Mouse (Mus musculus) cortical plate, adult 2 months (tissue): ENCODE measurements around the gene Ccnd3. TPM values are rescaled to one million over a fixed set of nuclear protein-coding genes. Genes with fewer than 3 reads are reported as not detected.
A peak's percentile ranks its signal among the peaks of the same experiment; 100 is the strongest.

Source experiments
- H3K27ac ChIP-seq: fragments of 200-500 bp; 2 replicates; pipeline ENCODE4 v1.5.1; 2012; ENCODE audit warnings: low read length, control low read depth, inconsistent platforms; ENCODE audit not compliant: insufficient read depth
- H3K4me1 ChIP-seq: fragments of 200-500 bp; 2 replicates; pipeline ENCODE4 v1.6.1; 2011; ENCODE audit warnings: low read length; ENCODE audit not compliant: control insufficient read depth, insufficient read depth
- H3K4me3 ChIP-seq: fragments of 200-500 bp; 2 replicates; pipeline ENCODE4 v1.5.1; 2011; ENCODE audit warnings: mild to moderate bottlenecking, low read length, control low read depth; ENCODE audit not compliant: insufficient read depth
- CTCF ChIP-seq: fragments of 200-500 bp; IDR thresholded peaks from 2 replicates; pipeline ENCODE4 v1.5.1; 2011; ENCODE audit warnings: mild to moderate bottlenecking, control low read depth, low read length; ENCODE audit not compliant: insufficient read depth; ENCODE audit errors: extremely low read depth
- POLR2A ChIP-seq: fragments of 200-500 bp; IDR thresholded peaks from 2 replicates; pipeline ENCODE4 v1.6.1; 2011; ENCODE audit warnings: mild to moderate bottlenecking, low read length, control low read depth; ENCODE audit not compliant: insufficient read depth; ENCODE audit errors: extremely low read depth
- polyA plus RNA-seq: library from polyadenylated mRNA; depleted of rRNA; stranded (reverse); fragments of >200 nt; gene quantifications from 2 replicates; pipeline ENCODE4 v1.2.3, GENCODE M21; 2012

Ccnd3 gene
- polyA plus RNA-seq, 1 experiment, result 31.3 TPM

- Histone ChIP-seq H3K27ac (no peak overlapping the region), H3K4me3 (no peak overlapping the region), H3K4me1 (no peaks in the 10 kb centered on the region)
- TF ChIP-seq POLR2A (no peak), CTCF (peak; percentile 19; the same call in 1 of the 2 replicates)
These were observed 29.1 kb upstream of the Ccnd3 start for GRCm38 (mm10) chr17:47475714-47476113.

GRCm38 (mm10) chr17:47479887-47480286, 25.0 kb upstream of the Ccnd3 start:
- Histone ChIP-seq H3K27ac (no peak overlapping the region), H3K4me3 (no peak overlapping the region), H3K4me1 (0 out of 2 replicates have a peak, but pooled peaks cover 1% of the 10 kb centered on the region)
- no peak for TF ChIP-seq CTCF
- TF ChIP-seq POLR2A, result no peak

DNA sequence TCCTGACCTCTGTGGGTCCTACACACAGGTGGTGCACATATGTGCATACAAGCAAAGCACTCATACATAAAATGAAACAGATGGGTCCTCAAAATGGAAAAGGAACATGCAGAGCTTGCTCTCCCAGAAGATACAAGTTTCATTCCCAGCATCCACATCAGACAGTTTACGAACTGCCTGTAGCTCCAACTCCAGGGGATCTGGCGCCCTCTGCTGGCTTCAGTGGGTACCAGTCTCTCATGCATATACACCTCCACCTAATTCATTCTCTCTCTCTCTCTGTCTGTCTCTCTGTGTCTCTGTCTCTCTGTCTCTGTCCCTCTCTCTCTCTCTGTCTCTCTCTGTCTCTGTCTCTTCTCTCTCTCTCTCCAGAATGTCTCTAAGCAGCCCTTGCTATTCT, 22.4 kb upstream of the Ccnd3 start:
- Histone ChIP-seq H3K27ac (no peak overlapping the region), H3K4me3 (no peak overlapping the region), H3K4me1 (0 out of 2 replicates have a peak, but pooled peaks cover 1% of the 10 kb centered on the region)
- TF ChIP-seq CTCF (peak; percentile 65), POLR2A (no peak)

DNA sequence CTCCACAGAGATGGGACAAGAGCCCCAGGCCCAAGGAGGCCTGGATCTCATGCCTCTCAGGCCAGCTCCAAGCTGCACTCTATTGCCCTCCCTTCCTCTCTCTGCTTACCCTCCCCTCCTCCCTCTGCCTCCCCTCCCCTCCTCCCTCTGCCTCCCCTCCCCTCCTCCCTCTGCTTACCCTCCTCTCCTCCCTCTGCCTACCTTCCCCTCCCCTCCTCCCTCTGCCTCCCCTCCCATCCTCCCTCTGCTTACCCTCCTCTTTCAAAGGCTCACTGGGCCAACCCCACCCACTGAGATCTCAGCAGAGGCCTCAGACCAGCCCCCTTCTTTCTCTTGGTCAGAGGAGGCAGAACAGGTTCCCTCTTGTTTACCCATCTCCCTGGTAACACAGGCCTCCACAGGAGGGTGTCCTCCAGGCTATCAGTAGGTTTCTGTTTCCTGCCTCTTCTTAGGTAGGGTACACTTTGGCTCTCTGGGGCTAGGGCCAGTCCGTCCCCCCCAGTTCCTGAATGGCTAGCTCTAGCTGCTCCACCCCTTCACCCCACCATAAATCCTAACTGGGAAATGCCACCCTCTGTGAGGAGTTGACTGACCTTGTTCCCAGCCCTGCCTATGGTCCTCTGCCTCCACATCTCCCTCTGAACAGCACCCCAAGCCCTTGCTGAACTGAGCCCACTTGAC, 20.5 kb upstream of the Ccnd3 start:
- Histone ChIP-seq H3K4me3 (no peak overlapping the region), H3K4me1 (0 out of 2 replicates have a peak, but pooled peaks cover 1% of the 10 kb centered on the region), H3K27ac (no peak overlapping the region)
- TF ChIP-seq POLR2A (no peak), CTCF (no peak)

- Histone ChIP-seq H3K4me1 (0 out of 2 replicates have a peak, but pooled peaks cover 1% of the 10 kb centered on the region), H3K4me3 (no peak overlapping the region), H3K27ac (no peak overlapping the region)
- no peak for TF ChIP-seq POLR2A
- no peak for TF ChIP-seq CTCF
These were observed 19.9 kb upstream of the Ccnd3 start for GRCm38 (mm10) chr17:47484993-47485392.

- no peak overlapping the region for H3K4me3 ChIP-seq
- H3K4me1 ChIP-seq, result 0 out of 2 replicates have a peak, but pooled peaks cover 1% of the 10 kb centered on the region
- H3K27ac ChIP-seq, result no peak overlapping the region
- no peak for TF ChIP-seq POLR2A
- no peak for TF ChIP-seq CTCF
These were observed 19.1 kb upstream of the Ccnd3 start for GRCm38 (mm10) chr17:47485791-47486190.

- TF ChIP-seq POLR2A (no peak), CTCF (no peak)
- Histone ChIP-seq H3K4me3 (no peak overlapping the region), H3K4me1 (no peaks in the 10 kb centered on the region), H3K27ac (no peak overlapping the region)
These were observed 14.1 kb upstream of the Ccnd3 start for GRCm38 (mm10) chr17:47490791-47491190.

DNA sequence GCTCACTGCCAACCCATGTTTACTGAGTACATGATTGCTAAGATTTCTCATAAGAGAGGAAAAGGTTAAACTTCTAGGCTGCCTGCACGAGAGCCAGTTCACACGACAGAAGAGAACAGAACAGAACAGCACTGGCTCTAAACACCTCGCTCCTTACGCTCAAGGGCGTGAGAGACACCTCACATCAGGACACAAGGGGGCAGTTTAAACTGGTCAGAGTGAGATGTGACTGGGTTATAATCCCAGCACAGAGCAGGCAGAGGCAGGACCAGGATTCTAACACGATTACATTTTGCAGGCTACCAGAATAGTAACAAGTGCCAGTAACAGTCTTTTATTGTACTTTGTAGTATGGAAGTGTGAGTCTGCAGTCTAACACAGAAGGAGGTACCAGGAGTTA, 12.1 kb upstream of the Ccnd3 start:
- no peak overlapping the region for H3K4me3 ChIP-seq
- H3K27ac ChIP-seq, result no peak overlapping the region
- no peak for TF ChIP-seq CTCF
- no peak for TF ChIP-seq POLR2A
- no peaks in the 10 kb centered on the region for H3K4me1 ChIP-seq

DNA sequence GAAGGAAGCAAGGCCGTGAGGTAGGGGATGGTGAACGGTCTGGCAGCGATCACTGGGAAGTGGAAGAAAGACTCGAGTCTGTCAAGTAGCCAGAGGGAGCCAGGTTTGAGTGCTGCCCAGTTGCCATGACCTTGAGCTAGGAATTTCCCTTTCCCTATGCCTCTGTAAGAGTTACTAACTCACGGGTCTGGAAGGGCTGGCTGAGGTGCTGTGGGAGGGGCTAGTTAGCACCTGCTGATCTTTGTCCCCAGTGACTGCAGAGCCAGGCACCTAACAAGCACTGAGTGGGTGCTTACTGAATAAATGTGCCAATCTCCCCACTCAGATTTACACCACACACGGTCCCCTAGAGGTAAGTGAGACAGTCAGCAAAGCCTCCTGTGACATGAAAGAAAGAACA, 11.2 kb upstream of the Ccnd3 start:
- Histone ChIP-seq H3K27ac (no peak overlapping the region), H3K4me3 (no peak overlapping the region), H3K4me1 (no peaks in the 10 kb centered on the region)
- no peak for TF ChIP-seq CTCF
- no peak for TF ChIP-seq POLR2A

GRCm38 (mm10) chr17:47494132-47494531, 10.7 kb upstream of the Ccnd3 start:
- Histone ChIP-seq H3K27ac (no peak overlapping the region), H3K4me1 (no peaks in the 10 kb centered on the region)
- TF ChIP-seq POLR2A (no peak), CTCF (no peak)

More at GRCm38 (mm10) chr17:47494132-47494531, 10.7 kb upstream of the Ccnd3 start:
- H3K4me3 ChIP-seq, result no peak overlapping the region
